Mouse (Mus musculus) heart, postnatal 0 days (tissue): ENCODE measurements at regions not wholly inside any gene's neighbourhood (a gene's known extent, or its start where the extent isn't known, plus 50 kb on each side); places are given as distances from the start of the nearest gene placed in this dataset.

Experiments used
- ATAC-seq: fragments of 200-750 bp; cut with Nextera tagmentation; 2 replicates; pipeline ENCODE4 v1.8.0; 2017; ENCODE audit warnings: low read depth, moderate number of reproducible peaks, moderate library complexity; ENCODE audit not compliant: insufficient read depth
- DNase-seq: peaks from one replicate; pipeline ENCODE4 v3.0.0-alpha.2; 2016; ENCODE audit warnings: low spot score
- H3K27ac ChIP-seq: fragments of 300-500 bp; sonication (generic); 2 replicates; pipeline ENCODE4 v1.5.1; 2014; ENCODE audit warnings: low read depth, mild to moderate bottlenecking
- H3K27me3 ChIP-seq: fragments of 300-500 bp; sonication (generic); 2 replicates; pipeline ENCODE4 v1.6.1; 2014; ENCODE audit warnings: low read length, mixed read lengths; ENCODE audit not compliant: control insufficient read depth, insufficient read depth
- H3K36me3 ChIP-seq: fragments of 300-500 bp; sonication (generic); replicated peaks from 2 replicates; pipeline ENCODE4 v1.6.1; 2014; ENCODE audit warnings: low read length, mixed read lengths; ENCODE audit not compliant: control insufficient read depth, insufficient read depth
- H3K4me1 ChIP-seq: fragments of 300-500 bp; sonication (generic); 2 replicates; pipeline ENCODE4 v1.6.1; 2014; ENCODE audit warnings: antibody characterized with exemption; ENCODE audit not compliant: control insufficient read depth, insufficient read depth
- H3K4me2 ChIP-seq: fragments of 300-500 bp; sonication (generic); 2 replicates; pipeline ENCODE4 v1.6.1; 2014; ENCODE audit warnings: low read depth, mild to moderate bottlenecking, low read length, moderate library complexity
- H3K4me3 ChIP-seq: fragments of 300-500 bp; sonication (generic); 2 replicates; pipeline ENCODE4 v1.5.1; 2014; ENCODE audit warnings: low read depth, low read length
- H3K9ac ChIP-seq: fragments of 300-500 bp; sonication (generic); replicated peaks from 2 replicates; pipeline ENCODE4 v1.6.1; 2014; ENCODE audit warnings: low read depth, low read length, mixed read lengths
- H3K9me3 ChIP-seq: fragments of 300-500 bp; sonication (generic); replicated peaks from 2 replicates; pipeline ENCODE4 v1.6.1; 2016; ENCODE audit warnings: low read length; ENCODE audit not compliant: control insufficient read depth
- CTCF ChIP-seq: IDR thresholded peaks from 2 replicates; pipeline ENCODE4 v1.5.1; 2016; ENCODE audit warnings: antibody characterized with exemption, control low read depth, low read depth
- EP300 ChIP-seq: IDR thresholded peaks from 2 replicates; pipeline ENCODE4 v1.6.1; 2016; ENCODE audit warnings: antibody characterized with exemption, low read depth
- WGBS: fragments of 180-500 bp; shearing (Covaris S2); extraction: QIAGEN DNeasy Blood & Tissue Kit; methylation state at CpG from one replicate; pipeline ENCODE4 v1.1.7; 2014; 5-methylcytosine and 5-hydroxymethylcytosine counted together

DNA sequence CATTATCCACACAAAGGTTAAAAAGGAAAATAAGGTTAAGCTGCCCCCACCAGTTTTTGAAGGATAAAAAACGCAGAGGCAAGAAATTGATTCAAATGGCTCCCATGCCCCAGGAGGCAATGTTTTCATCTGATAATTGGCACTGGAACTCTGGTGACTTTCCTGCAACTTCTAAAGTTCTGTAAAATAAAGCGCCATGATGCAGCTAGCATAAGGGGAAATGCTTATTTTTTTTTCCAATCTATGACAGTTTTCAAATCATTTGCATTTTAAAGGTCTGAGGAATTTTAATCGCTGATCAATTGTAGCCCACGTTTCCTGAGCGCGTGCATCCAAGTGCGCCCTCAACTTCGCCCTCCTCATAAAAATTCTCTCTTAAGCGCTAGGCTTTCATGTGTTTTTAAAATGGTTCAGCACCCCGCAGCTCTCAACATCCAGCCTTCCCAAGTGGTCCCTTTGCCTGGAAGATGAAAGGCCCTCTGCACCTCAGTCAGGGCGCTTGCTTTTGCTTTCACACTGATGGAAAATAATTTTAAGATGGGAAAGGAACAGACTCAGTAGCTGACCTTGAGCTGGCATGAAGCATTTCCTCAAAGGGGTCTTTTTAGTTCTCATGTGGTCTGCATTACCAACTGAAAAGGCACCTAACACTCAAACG, 148.5 kb upstream of the Lsm8 start:
- Histone ChIP-seq H3K36me3 (no peaks in the 10 kb centered on the region), H3K27ac (no peak overlapping the region), H3K9me3 (no peaks in the 10 kb centered on the region), H3K4me2 (no peak overlapping the region), H3K9ac (no peak overlapping the region), H3K4me3 (no peak overlapping the region), H3K27me3 (no peaks in the 10 kb centered on the region), H3K4me1 (0 out of 2 replicates have a peak, but pooled peaks cover 3% of the 10 kb centered on the region)
- TF ChIP-seq CTCF: no peak
- no peak for TF ChIP-seq EP300
- DNase-seq (no peak), ATAC-seq (no peak)
- 36% methylated on average over 12 of the region's 12 CpGs for WGBS

DNA sequence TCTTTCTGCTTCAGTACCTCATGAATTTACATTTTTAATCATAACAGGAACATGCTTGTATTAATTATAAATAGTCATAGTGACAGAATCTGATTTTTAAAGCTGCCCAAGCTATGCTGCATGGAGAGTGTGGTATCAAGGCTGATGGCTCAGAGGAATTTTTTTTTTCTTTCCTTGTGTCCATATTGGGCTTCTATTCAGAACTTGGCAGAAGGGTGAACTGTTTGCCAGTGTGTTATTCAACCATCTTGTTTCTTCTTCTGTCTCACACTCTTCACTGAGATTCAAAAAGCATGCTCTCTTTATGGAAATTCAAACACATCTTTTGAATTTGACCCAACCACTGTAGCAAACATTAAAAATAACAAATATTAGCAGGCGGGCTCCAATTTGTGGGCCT, 137.6 kb upstream of the Lsm8 start:
- Histone ChIP-seq H3K4me3 (no peak overlapping the region), H3K9ac (no peak overlapping the region), H3K27me3 (no peaks in the 10 kb centered on the region), H3K4me2 (no peak overlapping the region), H3K9me3 (no peaks in the 10 kb centered on the region), H3K4me1 (no peaks in the 10 kb centered on the region), H3K36me3 (no peaks in the 10 kb centered on the region), H3K27ac (no peak overlapping the region)
- no peak for ATAC-seq
- no peak for DNase-seq
- TF ChIP-seq CTCF (no peak), EP300 (no peak)
- 90% methylated on average over 1 of the region's 1 CpGs for WGBS

DNA sequence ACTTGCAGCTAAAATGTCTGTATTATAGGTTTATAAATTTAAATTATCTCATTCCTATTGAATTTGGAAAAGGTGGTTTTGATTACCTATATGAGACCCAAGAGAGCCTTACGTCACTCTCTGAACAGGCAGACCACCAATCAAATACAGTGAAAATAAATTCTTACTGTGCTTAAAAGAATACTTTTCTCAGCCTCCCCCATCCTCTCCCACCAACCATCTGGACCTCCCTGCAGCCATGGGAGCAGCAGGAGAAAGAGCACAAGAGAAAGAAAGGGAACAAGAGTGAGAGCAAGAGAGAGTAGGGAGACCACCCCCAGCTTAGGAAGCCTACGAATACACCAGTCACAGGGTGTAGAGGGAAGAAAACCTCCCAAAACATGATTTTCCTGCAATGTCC, 99.5 kb upstream of the Lsm8 start:
- Histone ChIP-seq H3K27me3 (no peaks in the 10 kb centered on the region), H3K27ac (no peak overlapping the region), H3K4me3 (no peak overlapping the region), H3K36me3 (no peaks in the 10 kb centered on the region), H3K4me1 (no peaks in the 10 kb centered on the region), H3K9me3 (no peaks in the 10 kb centered on the region), H3K4me2 (no peak overlapping the region), H3K9ac (no peak overlapping the region)
- DNase-seq (no peak), ATAC-seq (no peak)
- TF ChIP-seq CTCF (no peak), EP300 (no peak)
- 79% methylated on average over 2 of the region's 2 CpGs for WGBS

DNA sequence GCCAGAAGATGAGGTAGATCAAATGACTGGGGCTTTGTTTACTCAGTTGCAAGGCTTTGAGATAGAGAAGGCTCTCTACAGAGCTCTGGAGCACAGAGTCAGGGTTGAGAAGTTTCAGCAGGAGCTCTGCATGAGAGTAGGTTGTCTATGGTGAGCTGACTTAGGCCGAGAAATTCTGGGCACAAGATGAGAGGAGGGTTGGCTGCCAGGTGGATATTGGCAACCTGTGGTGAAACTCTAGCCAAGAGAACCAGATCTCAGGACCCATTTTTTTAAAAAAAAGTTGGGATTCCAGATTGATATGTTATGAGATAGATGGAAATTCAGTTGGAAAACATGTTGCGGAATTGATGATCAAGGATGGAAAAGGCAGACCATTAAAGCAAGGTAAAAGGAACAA, 83.8 kb upstream of the Lsm8 start:
- Histone ChIP-seq H3K4me1 (no peaks in the 10 kb centered on the region), H3K27ac (no peak overlapping the region), H3K27me3 (no peaks in the 10 kb centered on the region), H3K9ac (no peak overlapping the region), H3K4me2 (no peak overlapping the region), H3K36me3 (no peaks in the 10 kb centered on the region), H3K9me3 (no peaks in the 10 kb centered on the region), H3K4me3 (no peak overlapping the region)
- TF ChIP-seq CTCF (no peak), EP300 (no peak)
- 80% methylated on average over 2 of the region's 2 CpGs for WGBS
- DNase-seq (no peak), ATAC-seq (no peak)

DNA sequence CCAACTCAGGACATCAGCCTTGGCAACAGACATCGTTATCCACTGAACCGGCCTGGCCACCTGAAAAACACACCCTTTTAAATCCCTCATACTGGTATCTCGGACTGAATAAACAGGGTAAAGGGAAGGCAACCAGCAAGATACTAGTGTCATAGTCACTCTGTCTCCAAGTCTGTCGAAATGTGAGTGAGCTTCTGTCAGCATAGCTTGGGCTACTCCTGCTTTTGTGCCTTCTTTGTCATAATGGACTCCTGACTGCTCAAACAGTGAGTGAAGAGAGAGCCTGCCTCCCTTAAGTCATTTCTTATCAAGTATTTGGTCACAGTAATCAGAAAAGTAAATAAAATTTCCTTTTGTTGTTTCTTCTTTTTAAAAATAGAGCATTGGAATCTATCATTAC, 53.0 kb upstream of the Lsm8 start:
- WGBS: 60% methylated on average over 4 of the region's 4 CpGs
- no peak overlapping the region for H3K27ac ChIP-seq
- H3K9ac ChIP-seq: no peak overlapping the region
- H3K4me3 ChIP-seq: no peak overlapping the region
- no peaks in the 10 kb centered on the region for H3K36me3 ChIP-seq
- no peaks in the 10 kb centered on the region for H3K9me3 ChIP-seq
- no peaks in the 10 kb centered on the region for H3K4me1 ChIP-seq
- no peaks in the 10 kb centered on the region for H3K27me3 ChIP-seq
- no peak for TF ChIP-seq CTCF
- TF ChIP-seq EP300: no peak
- no peak for DNase-seq
- H3K4me2 ChIP-seq: no peak overlapping the region
- no peak for ATAC-seq

DNA sequence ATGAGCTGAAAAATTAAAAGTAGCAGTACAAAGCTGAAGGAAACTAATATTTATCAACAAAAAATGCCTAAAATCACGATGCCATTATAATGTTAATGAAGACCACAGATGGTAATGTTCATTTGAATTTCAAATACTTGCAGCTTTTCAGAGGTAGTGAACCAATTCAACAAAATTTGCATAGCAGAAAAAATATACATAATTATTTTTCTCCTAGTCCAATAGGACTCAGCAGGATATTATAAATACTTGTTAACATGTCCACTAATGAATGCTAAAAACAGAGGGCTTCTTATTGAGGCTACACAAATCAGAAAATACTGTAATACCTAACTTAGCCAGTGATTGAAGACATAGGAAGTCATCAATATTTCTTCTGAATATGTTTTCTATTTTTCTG, 52.5 kb upstream of the Lsm8 start:
- TF ChIP-seq CTCF (no peak), EP300 (no peak)
- H3K9me3 ChIP-seq: no peaks in the 10 kb centered on the region
- H3K9ac ChIP-seq: no peak overlapping the region
- no peaks in the 10 kb centered on the region for H3K36me3 ChIP-seq
- WGBS: 64% methylated on average over 1 of the region's 1 CpGs
- DNase-seq (no peak), ATAC-seq (no peak)
- no peaks in the 10 kb centered on the region for H3K27me3 ChIP-seq
- no peaks in the 10 kb centered on the region for H3K4me1 ChIP-seq
- no peak overlapping the region for H3K27ac ChIP-seq
- no peak overlapping the region for H3K4me2 ChIP-seq
- H3K4me3 ChIP-seq: no peak overlapping the region
